Mouse (Mus musculus) thymus, adult 2 months (tissue): ENCODE results near the gene Phactr1. TPM values are rescaled to one million over a fixed set of nuclear protein-coding genes. Genes with fewer than 3 reads are reported as not detected.

ENCODE experiments used
- DNase-seq: peaks from one replicate; pipeline ENCODE4 v3.0.0; 2021
- H3K27ac ChIP-seq: fragments of 200-500 bp; 2 replicates; pipeline ENCODE4 v1.5.1; 2012; ENCODE audit warnings: low read length, control low read depth; ENCODE audit not compliant: control insufficient read depth, insufficient read depth
- H3K27me3 ChIP-seq: fragments of 200-500 bp; 2 replicates; pipeline ENCODE4 v1.6.1; 2012; ENCODE audit warnings: mild to moderate bottlenecking, low read length, moderate library complexity, mixed read lengths; ENCODE audit not compliant: control insufficient read depth, insufficient read depth
- H3K36me3 ChIP-seq: fragments of 200-500 bp; 2 replicates; pipeline ENCODE4 v1.6.1; 2012; ENCODE audit warnings: mild to moderate bottlenecking, low read length, moderate library complexity; ENCODE audit not compliant: control insufficient read depth, insufficient read depth
- H3K4me1 ChIP-seq: fragments of 200-500 bp; replicated peaks from 2 replicates; pipeline ENCODE4 v1.6.1; 2012; ENCODE audit warnings: low read length; ENCODE audit not compliant: control insufficient read depth, insufficient read depth
- H3K4me3 ChIP-seq: fragments of 200-500 bp; 2 replicates; pipeline ENCODE4 v1.5.1; 2012; ENCODE audit warnings: mild to moderate bottlenecking, low read length, control low read depth, moderate library complexity; ENCODE audit not compliant: control insufficient read depth, insufficient read depth
- CTCF ChIP-seq: fragments of 200-500 bp; IDR thresholded peaks from 2 replicates; pipeline ENCODE4 v1.5.1; 2012; ENCODE audit warnings: mild to moderate bottlenecking, control low read depth, low read length, moderate library complexity, borderline replicate concordance; ENCODE audit not compliant: control insufficient read depth, poor library complexity, insufficient read depth; ENCODE audit errors: extremely low read depth
- POLR2A ChIP-seq: fragments of 200-500 bp; IDR thresholded peaks from 2 replicates; pipeline ENCODE4 v1.6.1; 2012; ENCODE audit warnings: mild to moderate bottlenecking, low read length, control low read depth, moderate library complexity; ENCODE audit not compliant: control insufficient read depth, poor library complexity, insufficient read depth; ENCODE audit errors: extremely low read depth
- WGBS: fragments of 180-500 bp; shearing (Covaris S2); methylation state at CpG from one replicate; pipeline ENCODE4 v1.1.7; 2018; 5-methylcytosine and 5-hydroxymethylcytosine counted together
- polyA plus RNA-seq: library from polyadenylated mRNA; depleted of rRNA; stranded (reverse); fragments of >200 nt; gene quantifications from 2 replicates; pipeline ENCODE4 v1.2.3, GENCODE M21; 2012

The Phactr1 gene
- polyA plus RNA-seq, 1 experiment = 0.82 TPM

GRCm38 (mm10) chr13:42889516-42890474 lies 209.4 kb downstream of the Phactr1 start:
- WGBS = 85% methylated on average over 12 of the region's 12 CpGs

DNA sequence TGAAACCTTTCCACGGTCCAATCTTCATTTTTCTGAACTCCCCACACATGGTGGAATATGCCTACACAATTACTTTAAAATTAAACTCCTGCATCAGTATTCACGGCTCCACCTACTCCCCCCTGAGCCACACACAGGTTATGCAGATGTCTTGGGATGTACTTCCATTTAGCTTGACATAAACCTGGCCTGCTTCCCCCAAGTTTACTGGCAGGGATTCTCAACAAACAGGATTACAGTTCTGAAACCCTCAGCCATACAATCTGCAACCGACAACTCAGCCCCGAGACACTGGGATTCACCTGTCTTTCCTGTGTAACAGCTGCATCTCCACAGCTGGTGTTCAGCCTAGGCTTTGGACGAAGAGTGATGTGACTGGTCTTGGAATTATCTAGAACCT lies 210.2 kb downstream of the Phactr1 start:
- no peak for DNase-seq
- H3K4me1 ChIP-seq = no peaks in the 10 kb centered on the region
- no peak overlapping the region for H3K27ac ChIP-seq
- H3K27me3 ChIP-seq = no peaks in the 10 kb centered on the region
- no peaks in the 10 kb centered on the region for H3K36me3 ChIP-seq
- H3K4me3 ChIP-seq = no peak overlapping the region
- no peak for TF ChIP-seq CTCF
- TF ChIP-seq POLR2A = no peak
- WGBS = 81% methylated on average over 5 of the region's 5 CpGs

More at GRCm38 (mm10) chr13:42889516-42890474, 209.4 kb downstream of the Phactr1 start:
- Histone ChIP-seq H3K4me3 (no peak overlapping the region), H3K4me1 (no peaks in the 10 kb centered on the region), H3K36me3 (no peaks in the 10 kb centered on the region), H3K27me3 (no peaks in the 10 kb centered on the region), H3K27ac (no peak overlapping the region)
- DNase-seq = no peak
- TF ChIP-seq POLR2A = no peak
- no peak for TF ChIP-seq CTCF

DNA sequence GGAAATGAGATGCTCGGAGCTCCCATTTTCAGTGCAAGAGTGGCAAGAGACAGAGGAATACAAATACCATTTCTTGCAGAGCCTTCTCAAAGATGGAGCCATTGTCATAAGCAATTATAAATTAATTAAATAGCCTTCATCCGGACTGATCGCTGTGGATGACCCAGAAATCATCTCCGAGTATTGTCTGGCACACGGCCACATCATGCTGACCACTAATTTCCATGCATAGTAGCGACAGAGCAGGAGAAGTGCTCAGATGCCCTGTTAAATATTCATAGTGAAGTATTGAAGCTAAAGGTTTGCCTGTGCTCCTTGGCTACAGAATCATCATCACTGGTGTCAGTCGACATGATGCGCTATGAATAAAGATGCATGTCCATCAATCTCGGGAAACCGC lies 213.6 kb downstream of the Phactr1 start:
- TF ChIP-seq POLR2A = no peak
- no peak for TF ChIP-seq CTCF
- Histone ChIP-seq H3K4me1 (no peaks in the 10 kb centered on the region), H3K27me3 (no peaks in the 10 kb centered on the region), H3K36me3 (no peaks in the 10 kb centered on the region), H3K4me3 (no peak overlapping the region), H3K27ac (no peak overlapping the region)
- 97% methylated on average over 10 of the region's 10 CpGs for WGBS
- no peak for DNase-seq

DNA sequence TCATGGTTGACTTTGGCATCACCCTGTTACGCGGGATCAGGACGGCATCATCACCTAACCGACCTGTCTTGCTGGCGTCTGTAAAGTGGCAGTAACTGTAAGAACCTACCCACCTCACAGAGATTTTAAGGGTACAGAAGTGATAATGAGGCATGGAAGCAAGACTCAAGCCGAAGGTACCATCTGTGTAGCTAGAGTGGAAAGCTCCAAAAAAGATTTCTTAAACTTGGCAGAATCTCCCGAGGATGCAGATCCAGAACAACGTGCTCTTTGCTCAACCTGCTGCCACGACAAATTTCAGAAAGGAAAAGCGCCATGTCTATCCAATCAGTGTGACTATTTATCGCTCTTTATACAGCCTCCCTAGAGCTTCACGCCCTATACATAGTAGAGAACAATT lies 214.2 kb downstream of the Phactr1 start:
- WGBS = 95% methylated on average over 12 of the region's 12 CpGs

DNA sequence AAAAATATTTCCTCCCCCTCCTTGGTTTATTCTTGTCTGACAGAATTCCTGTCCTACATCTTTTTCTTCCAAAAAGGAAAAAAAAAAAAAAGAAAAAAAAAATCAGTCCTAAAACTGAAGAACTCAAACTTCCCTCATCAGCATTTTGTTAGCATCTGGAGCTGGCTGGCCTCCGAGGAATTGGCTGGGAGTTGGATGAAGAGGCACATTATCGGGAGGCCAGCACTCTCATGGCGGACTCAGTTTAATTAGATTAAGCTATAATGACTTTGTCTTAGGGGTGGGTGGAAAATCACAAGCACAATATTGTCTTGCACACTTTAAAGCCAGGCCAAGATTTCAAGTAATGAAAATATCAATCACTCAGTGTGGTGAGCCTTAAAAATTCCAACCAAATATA lies 215.6 kb downstream of the Phactr1 start:
- Histone ChIP-seq H3K27ac (no peak overlapping the region), H3K4me3 (no peak overlapping the region), H3K27me3 (no peaks in the 10 kb centered on the region), H3K36me3 (no peaks in the 10 kb centered on the region), H3K4me1 (no peaks in the 10 kb centered on the region)
- DNase-seq = no peak
- 92% methylated on average over 3 of the region's 3 CpGs for WGBS
- no peak for TF ChIP-seq POLR2A
- no peak for TF ChIP-seq CTCF

More for the DNA sequence above, 214.2 kb downstream of the Phactr1 start:
- DNase-seq = no peak
- H3K27ac ChIP-seq = no peak overlapping the region
- H3K36me3 ChIP-seq = no peaks in the 10 kb centered on the region
- H3K27me3 ChIP-seq = no peaks in the 10 kb centered on the region
- TF ChIP-seq POLR2A (no peak), CTCF (no peak)
- no peak overlapping the region for H3K4me3 ChIP-seq
- no peaks in the 10 kb centered on the region for H3K4me1 ChIP-seq

GRCm38 (mm10) chr13:42899611-42900010 lies 219.2 kb downstream of the Phactr1 start:
- TF ChIP-seq CTCF (no peak), POLR2A (no peak)
- no peak overlapping the region for H3K4me3 ChIP-seq
- DNase-seq = no peak

DNA sequence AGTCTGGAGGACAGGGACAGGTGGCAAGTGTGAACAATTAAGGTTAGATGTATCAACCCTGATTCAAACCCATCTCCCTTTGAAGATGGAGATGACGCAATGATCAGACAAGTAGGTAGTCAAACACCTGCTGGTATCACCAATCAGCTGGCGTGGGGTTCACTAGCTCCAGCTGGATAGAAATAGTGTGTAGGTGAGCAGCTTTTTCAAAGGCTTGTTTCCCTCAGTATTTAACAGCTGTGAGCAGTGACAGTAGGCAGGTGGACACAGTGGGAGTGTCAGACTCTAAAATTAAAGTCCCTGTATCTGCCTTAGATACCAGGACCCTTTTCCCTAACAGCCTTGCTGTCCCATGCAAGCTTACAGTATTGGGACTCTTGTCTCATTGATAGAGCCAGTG lies 221.4 kb downstream of the Phactr1 start:
- Histone ChIP-seq H3K27ac (no peak overlapping the region), H3K36me3 (no peaks in the 10 kb centered on the region), H3K27me3 (no peaks in the 10 kb centered on the region), H3K4me1 (no peaks in the 10 kb centered on the region), H3K4me3 (no peak overlapping the region)
- DNase-seq = no peak
- no peak for TF ChIP-seq CTCF
- no peak for TF ChIP-seq POLR2A
- 84% methylated on average over 2 of the region's 2 CpGs for WGBS

More at GRCm38 (mm10) chr13:42899611-42900010, 219.2 kb downstream of the Phactr1 start:
- Histone ChIP-seq H3K36me3 (no peaks in the 10 kb centered on the region), H3K27me3 (no peaks in the 10 kb centered on the region), H3K4me1 (no peaks in the 10 kb centered on the region), H3K27ac (no peak overlapping the region)
- WGBS = 86% methylated on average over 3 of the region's 3 CpGs
